9 mouse cellular contexts compared by ENCODE assay signal in the genomic region with DNA sequence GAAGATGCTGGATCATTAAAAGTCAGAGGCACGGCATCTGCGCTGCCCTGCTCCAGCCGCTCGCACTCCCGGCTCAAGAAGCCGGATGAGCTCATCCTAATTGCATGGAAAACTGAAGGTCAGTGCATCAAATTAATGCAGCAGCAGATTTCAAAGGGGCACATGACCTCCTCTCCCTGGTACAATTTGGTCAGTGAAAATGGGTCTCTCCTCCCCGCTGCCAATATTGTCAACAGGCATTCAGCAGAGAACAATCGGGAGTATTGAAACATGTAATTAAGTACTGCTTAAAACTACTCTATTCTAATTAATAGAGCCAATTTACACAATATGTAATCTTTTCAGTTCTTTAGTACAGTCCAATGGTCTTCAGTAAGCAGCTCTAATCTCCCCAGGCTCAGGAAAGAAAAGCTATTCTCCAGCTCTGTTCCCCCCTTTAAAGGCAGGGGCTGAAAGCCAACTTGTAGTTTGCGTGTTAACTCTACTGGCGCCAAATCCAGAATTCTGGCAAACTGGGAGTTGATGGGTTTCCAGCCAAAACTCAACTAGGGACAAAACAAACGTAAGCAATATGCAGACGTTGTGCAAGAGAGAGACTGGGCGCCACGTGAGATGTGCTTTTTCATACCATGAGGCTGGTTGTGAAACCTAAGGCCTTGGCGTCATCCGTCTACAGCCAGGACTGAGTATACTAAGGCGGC.
DNase-seq lines count a peak whose midpoint lies in the region; ATAC-seq lines count a peak whose summit lies in the region.
"Had no signal": no experiment of that assay in that cellular context is flagged by ENCODE, and none has a peak within 500 bp of the region (broad histone marks: within the 10 kb centered on the region; RNA-seq: fewer than 3 reads in every experiment).

No protein-coding gene starts in this region.

- 91% methylated on average over 17 of the region's 17 CpGs for WGBS in heart, embryonic 11.5 days (ENCODE audit: insufficient replicate concordance)
- WGBS in hindbrain, embryonic 16.5 days, result 49% methylated on average over 17 of the region's 17 CpGs
- WGBS in midbrain, embryonic 14.5 days, result 30% methylated on average over 17 of the region's 17 CpGs

- no peaks in the 10 kb centered on the region for H3K27me3 ChIP-seq in heart, embryonic 11.5 days (ENCODE audit: control insufficient read depth, insufficient read depth, low read length)
- no peaks in the 10 kb centered on the region for H3K27me3 ChIP-seq in hindbrain, embryonic 16.5 days (replicated peaks; ENCODE audit: control insufficient read depth, insufficient read depth, low read length)
- H3K27me3 ChIP-seq in midbrain, embryonic 14.5 days (ENCODE audit: control insufficient read depth, insufficient read depth, low read length), result peaks cover 38% of the 10 kb centered on the region
- H3K27me3 ChIP-seq: CH12.LX had no signal

- no peak overlapping the region for H3K4me2 ChIP-seq in heart, embryonic 11.5 days
- peak overlapping the region; percentile 7 for H3K4me2 ChIP-seq in hindbrain, embryonic 16.5 days (ENCODE audit: low read length)
- H3K4me2 ChIP-seq in midbrain, embryonic 14.5 days (ENCODE audit: low read length), result peak overlapping the region; percentile 13; the same call in 1 of the 2 replicates

- H3K4me1 ChIP-seq in heart, embryonic 11.5 days (ENCODE audit: control insufficient read depth, insufficient read depth, low read length), result peaks cover 11% of the 10 kb centered on the region
- H3K4me1 ChIP-seq in hindbrain, embryonic 16.5 days (ENCODE audit: control insufficient read depth, insufficient read depth, low read depth, low read length), result peaks cover 23% of the 10 kb centered on the region
- H3K4me1 ChIP-seq in midbrain, embryonic 14.5 days (ENCODE audit: control insufficient read depth, insufficient read depth, low read length), result peaks cover 42% of the 10 kb centered on the region

- H3K9ac ChIP-seq in heart, embryonic 11.5 days (ENCODE audit: low read depth, low read length), result no peak overlapping the region
- H3K9ac ChIP-seq in hindbrain, embryonic 16.5 days (ENCODE audit: low read depth, low read length), result no peak overlapping the region
- H3K9ac ChIP-seq in midbrain, embryonic 14.5 days (replicated peaks; ENCODE audit: low read length), result no peak overlapping the region

- DNase-seq in heart, adult 18-20 months, result peak; percentile 72 to 80
- DNase-seq in fibroblast of lung, adult 2 months (ENCODE audit: low read depth), result peak; percentile 73
- peak; percentile 70 for DNase-seq in midbrain, embryonic 14.5 days
- DNase-seq in cerebellum, adult 18-20 months, result no peak
- DNase-seq in right cerebral cortex, postnatal 4 days, result no peak
- DNase-seq in kidney, postnatal 14 days, result no peak

- H3K4me3 ChIP-seq in heart, embryonic 11.5 days (ENCODE audit: low read depth, low read length), result no peak overlapping the region
- H3K4me3 ChIP-seq in hindbrain, embryonic 16.5 days (ENCODE audit: low read length), result no peak overlapping the region
- no peak overlapping the region for H3K4me3 ChIP-seq in midbrain, embryonic 14.5 days (replicated peaks; ENCODE audit: low read depth, low read length)

- ATAC-seq in heart, embryonic 11.5 days (replicated peaks; ENCODE audit: insufficient number of reproducible peaks, low FRiP score, low TSS enrichment), result no peak
- ATAC-seq in hindbrain, embryonic 16.5 days, result peak; percentile 68
- peak; percentile 74 for ATAC-seq in midbrain, embryonic 14.5 days (ENCODE audit: low FRiP score, low TSS enrichment)

- H3K27ac ChIP-seq in heart, embryonic 11.5 days (ENCODE audit: low read depth, low read length), result no peak overlapping the region
- peak overlapping the region; percentile 32 for H3K27ac ChIP-seq in hindbrain, embryonic 16.5 days (ENCODE audit: low read depth, low read length)
- H3K27ac ChIP-seq in midbrain, embryonic 14.5 days (replicated peaks; ENCODE audit: low read depth, low read length), result no peak overlapping the region

- H3K36me3 ChIP-seq in heart, embryonic 11.5 days (ENCODE audit: control insufficient read depth, insufficient read depth, low read length), result peaks cover 6% of the 10 kb centered on the region; the same call in 1 of the 2 replicates
- H3K36me3 ChIP-seq in hindbrain, embryonic 16.5 days (ENCODE audit: control insufficient read depth, insufficient read depth, low read length), result no peaks in the 10 kb centered on the region
- H3K36me3 ChIP-seq in midbrain, embryonic 14.5 days (ENCODE audit: control insufficient read depth, insufficient read depth, low read length), result no peaks in the 10 kb centered on the region

- H3K9me3 ChIP-seq in heart, embryonic 11.5 days (replicated peaks; ENCODE audit: control insufficient read depth, low read length), result no peaks in the 10 kb centered on the region
- H3K9me3 ChIP-seq in hindbrain, embryonic 16.5 days (ENCODE audit: control insufficient read depth, low read length), result no peaks in the 10 kb centered on the region
- no peaks in the 10 kb centered on the region for H3K9me3 ChIP-seq in midbrain, embryonic 14.5 days (ENCODE audit: control insufficient read depth, low read length)

Comparison
In these comparisons a context has a peak if more than half of its experiments do, and no peak if none do; other contexts are left out.
1. DNase-seq: peak in heart, adult 18-20 months (2 of 2), fibroblast of lung, adult 2 months (single experiment) and midbrain, embryonic 14.5 days (single experiment); none in cerebellum, adult 18-20 months (0 of 2), right cerebral cortex, postnatal 4 days (single experiment) and kidney, postnatal 14 days (single experiment).